Mouse (Mus musculus) lung, postnatal 36 days (tissue): ENCODE measurements around the gene Ntm.

Source experiments
- DNase-seq: peaks from one replicate; pipeline ENCODE4 v3.0.0; 2022; ENCODE audit warnings: mixed read lengths

Gene Ntm

DNA sequence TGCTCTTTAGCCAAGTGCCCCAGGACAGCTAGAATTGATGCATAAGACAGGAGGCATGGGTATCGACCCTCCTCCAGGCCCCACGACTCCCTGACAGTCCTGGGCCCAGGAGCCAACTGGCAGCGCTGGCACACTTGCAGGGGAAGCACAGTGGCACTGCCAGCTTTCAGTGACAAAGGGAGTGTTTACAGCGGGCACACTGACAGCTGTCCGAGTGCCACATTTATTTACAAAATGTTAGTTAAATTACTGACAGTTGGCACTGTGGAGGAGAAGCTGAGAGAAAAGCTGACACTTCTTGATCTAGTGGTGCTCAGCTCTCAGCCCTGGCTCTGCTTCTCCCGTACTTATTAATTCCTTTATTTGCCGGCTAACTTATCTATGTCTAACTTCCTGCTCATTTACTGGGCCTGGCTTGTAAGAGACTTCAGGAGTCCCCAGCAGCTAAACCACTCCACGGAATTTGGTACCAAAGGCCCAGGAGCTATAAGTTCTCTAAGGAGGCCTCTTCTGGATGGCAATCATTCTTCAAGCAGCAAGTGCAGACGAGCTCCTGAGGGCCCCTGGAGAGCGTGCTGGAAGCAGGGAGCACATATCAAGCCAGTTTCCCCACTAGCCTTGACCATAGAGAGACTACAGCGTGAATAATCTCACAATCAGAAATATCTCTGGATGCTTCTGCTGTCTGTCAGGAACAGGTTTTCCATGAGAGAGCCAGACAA is 572.0 kb downstream of the Ntm start:
- DNase-seq, result no peak

DNA sequence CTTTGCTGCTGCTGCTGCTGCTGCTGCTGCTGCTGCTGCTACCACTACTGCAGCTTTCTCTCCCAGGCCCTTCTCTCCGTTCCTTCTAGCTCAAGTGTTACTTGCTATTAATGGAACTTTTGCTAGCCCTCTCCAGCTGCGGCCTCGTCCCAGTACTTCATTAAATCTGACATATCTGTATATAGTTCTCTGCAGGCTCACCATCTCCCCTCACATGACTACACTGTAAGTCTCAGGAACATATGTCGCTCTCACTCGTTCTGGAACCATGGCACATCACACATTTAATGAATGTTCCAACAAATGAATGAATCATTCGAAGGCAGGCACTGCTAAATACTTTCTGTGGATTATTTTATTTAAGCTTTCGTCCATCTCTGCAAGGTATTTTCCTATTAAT is 573.7 kb downstream of the Ntm start:
- DNase-seq, result no peak

DNA sequence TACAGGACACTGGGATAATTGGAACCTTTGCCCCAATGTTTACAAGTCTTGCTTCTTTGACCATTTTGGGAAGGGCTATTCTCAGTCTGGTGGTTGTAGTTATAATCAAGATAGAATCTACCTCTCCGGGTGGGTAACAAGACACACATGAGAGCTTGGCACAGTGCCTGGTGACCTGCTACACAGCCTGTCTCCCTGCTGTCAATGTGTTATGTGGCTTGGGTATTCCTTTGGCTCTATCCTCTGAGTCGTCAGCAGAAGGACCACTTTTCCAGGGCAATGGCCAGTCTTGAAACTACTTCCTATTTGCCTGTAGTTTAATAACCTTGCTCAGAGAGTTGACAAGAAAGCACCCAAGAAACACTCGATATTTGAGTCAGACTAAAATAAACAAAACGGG is 575.8 kb downstream of the Ntm start:
- DNase-seq, result no peak

DNA sequence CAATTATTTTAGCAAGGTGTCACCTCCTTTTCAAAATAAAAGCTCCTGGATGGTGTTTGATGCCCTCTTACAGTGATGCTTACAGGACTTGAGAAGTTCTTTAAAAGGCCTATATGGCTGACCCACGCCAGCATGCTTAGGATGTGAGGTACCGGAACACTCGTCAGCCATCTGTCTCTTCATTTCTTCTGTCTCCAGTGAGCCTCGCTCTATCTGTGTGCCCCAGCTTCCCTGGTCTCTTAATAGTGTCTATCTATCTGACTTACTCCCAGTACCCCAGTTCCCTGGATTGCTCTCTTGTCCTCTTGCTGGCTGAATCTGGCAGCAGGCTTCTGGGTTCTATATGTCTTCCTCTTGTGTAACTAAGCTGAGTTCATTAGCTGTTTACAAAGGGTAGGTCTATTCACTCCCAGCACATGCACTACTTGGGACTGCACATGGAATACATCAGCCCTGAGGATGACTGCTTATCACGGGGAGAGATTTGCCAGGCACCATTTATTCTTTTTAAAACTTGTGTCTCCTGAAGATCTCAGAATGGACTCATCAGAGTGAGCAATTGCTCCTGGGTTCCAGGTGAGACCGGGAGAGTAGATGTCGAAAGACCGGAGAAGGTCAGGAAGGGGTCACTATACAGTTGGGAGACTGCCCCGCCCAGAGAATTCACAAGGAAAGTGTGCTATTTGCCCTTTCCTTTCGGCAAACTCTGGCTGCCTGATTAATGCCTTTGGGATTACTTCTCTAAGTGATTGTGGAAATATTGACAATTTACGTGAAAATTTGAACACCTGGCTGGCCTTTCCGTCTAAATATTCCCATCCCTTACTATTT is 585.6 kb downstream of the Ntm start:
- no peak for DNase-seq

DNA sequence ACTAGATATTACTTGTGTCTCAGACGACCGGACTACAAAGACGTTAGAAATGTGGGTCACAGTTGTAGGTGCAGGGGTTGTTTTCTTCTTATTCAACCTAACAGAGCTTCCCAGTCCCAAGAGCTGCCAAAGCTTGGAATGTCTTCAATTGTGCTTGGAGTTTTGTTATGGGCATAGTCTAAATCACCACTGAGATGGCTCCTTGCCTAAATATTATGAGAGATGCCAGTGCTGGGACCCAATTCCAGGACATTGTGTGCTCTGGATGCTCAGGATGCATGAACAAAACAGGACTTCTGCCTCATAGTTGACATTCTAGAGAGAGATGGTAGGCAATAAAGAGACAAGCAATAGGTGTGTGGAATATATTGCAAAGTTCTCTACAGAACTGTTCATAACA is 591.6 kb downstream of the Ntm start:
- no peak for DNase-seq

DNA sequence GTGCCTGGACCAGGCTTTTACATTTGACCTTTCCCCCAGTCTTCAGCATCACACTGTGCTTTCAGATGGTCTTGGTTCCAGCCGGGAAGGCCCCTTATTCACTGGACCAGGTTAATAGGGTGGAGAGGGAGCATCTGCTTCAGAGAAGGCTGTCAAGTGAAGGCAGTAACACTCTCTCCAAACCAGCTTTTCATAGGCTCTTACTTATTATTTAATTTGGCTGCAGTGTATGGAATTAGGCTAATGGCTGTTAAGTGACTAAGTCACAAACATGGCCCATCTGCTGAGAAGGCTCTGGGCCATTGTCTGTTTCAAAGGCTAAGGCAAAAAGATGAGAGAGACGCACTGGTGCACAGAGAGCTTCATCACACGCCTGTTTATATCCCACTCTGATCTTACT is 593.3 kb downstream of the Ntm start:
- DNase-seq, result no peak

DNA sequence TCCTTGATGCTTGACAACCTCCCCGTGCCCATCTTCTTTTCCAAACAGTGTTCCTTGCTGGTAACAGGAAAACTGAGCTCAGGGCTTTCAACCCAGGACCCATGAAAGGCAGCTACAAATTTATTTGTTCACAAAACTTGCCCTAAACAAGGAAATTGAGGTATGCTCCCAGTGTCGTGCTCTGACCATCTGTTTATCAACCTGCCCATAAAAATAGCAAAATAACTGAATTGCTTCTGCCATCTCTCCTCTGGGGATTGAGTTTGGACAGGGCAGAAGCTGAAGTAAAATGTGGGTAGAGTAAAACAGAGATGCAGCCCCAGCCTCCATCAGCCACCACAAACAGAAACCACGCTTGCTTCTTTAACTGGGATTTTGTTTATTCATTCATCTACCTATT is 594.6 kb downstream of the Ntm start:
- no peak for DNase-seq

DNA sequence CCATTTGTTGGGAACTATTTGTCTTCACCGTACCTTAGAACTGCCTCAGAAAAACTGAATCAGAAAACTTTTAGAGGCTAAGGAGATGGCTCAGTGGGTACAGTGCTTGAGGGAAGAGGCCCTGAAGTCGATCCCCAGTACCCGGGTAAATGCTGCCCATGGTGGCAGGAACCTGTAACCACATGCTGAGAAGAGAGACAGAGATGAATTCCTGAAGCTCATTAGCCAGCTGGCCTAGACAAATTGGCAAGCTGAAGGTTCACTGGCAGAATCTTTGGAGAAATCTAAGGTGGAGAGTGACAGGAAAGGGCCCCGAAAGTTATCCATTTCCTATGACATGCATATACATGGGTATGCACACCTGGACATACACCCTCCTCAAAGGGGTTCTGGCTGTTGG is 605.1 kb downstream of the Ntm start:
- no peak for DNase-seq

DNA sequence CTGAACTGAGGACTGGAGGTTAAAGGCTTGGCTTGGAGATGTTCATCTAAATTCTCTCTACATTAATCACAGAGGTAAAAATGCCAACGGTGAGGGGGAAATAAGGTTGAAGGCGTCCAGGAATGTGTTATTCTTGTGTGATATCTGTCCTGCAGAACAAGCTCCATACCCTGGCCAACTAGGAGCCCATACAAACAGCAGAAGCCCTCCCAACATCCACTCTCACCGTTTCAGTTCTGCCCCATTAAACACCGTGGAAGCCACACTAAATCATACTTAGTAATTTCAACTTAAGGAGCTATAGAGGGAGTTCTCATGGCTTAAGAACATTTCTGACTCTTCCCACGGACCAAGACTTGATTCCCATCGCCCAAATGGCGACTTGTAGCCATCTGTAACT is 620.6 kb downstream of the Ntm start:
- no peak for DNase-seq

DNA sequence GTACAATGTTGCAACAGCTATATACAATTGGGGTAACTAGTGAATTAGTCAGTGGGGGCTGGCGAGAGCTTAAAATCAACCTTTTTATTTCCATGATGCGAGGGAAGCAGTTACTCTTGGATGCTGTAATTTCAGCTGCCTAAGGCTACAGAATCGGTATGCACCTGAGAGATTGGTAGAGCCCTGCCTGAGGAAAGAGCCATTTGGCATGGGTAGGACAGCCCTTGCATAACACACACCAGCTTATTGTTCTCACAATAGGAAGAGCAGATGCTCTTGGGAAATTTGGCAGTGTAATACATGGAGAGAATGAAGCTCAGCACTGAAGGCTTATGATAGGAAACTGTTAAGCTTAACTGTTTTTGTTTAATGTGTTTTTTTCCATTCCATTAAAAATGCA is 621.6 kb downstream of the Ntm start:
- no peak for DNase-seq

DNA sequence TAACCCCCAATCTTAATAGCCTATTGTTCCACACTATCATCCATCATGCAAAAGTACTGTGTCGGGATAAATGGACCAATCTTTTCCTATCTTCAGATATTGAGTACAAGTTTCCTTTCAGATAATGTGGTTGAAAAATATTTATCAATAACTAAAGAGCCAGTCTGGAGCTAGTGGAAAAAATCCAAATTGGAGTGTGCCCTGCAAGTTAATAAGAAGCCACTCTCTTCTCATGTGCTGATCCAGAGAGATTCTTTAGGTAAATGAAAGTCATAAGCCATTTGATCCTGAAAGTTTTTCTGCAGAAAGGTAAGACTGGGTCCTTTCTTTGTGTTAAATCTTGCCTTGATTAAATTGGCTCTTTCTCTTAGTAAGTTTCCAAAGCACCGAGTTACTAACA is 627.3 kb downstream of the Ntm start:
- no peak for DNase-seq

DNA sequence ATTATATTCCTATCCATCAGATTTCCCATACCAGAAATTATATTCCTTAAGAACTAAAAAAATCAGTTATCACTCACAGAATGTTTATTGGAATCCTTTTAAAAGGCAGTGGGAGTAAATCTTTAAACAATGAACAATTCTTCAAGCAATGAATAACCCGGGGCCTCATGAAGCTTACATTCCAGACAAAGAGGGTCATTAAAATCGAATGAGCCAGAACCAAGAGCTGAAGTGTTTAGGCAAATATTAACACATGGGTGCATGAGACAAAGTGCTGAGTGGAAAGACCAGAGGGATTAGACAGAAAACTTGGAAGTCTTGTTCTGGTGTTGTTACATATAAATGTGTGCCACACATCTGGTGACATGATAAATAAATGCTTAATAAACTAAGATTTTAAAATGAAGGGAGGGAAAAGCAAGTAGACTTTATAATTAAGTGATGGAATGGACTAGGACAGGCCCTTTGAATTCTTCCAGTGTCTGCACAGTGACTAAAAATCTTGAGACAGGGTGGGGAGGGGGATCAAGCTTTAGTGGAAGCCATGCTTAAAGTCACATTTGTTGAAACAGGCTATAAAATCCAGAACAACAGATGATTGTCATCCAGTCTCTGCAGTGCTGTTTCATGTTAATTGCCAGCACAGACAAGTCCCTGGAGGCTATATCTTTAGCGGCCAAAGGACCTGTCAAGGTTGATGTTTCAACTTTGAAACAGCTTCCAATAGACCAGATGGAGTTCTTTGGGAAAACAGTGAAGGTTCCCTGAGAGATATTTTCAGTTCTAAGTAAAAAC is 630.4 kb downstream of the Ntm start:
- peak; percentile 37 for DNase-seq

DNA sequence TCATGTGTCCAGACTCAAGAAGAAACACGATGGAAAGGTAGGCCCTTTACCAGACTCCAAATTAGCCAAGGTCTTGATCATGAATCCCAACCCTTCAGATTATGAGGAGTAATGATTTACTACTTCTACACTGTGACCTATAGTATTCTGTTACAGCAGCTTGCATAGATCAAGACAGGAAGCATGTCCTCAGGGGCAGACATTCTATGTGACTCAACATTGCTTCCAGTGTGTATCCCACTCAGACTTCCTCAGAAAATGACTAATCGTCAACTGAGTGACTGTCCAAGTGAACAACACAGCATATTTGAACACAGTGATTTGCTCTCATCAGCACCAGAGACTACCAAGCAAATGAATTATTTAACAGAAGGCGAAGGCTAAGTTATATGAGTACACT is 632.5 kb downstream of the Ntm start:
- no peak for DNase-seq

DNA sequence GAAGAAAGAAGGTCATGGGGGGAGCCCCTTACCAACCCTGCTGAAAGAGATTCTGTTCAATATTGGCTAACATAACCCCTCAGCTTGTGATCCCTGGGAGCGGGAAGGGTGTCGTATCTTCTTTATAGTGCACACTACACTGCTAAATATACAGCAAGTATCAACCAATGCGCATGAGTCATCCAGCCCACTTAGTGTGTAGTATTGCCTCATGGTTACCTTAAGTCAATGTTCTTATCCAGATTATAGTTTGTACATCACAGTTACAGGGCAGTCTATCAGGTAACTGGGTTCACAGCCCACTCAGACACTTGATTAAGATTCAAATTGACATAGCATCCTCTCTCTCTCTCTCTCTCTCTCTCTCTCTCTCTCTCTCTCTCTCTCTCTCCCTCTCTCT is 636.7 kb downstream of the Ntm start:
- peak; percentile 14 for DNase-seq

DNA sequence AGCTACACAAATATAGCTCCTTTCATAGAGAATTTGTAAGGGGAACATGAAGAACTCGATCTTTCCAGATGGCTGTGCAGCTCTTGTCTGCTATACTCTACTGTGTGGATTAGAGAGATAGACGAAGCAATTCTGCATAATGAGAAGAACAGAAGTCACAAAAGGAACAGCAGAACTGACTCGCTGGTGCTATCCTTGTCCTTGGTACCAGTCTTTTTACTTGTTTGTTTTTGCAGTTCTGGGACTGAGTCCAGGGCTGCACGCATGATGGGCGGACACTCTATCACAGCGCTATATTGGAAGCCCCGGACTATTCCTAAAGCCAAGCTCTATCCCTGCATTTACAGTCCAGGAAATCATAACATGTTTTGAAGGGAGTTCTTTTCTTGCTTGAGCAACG is 637.8 kb downstream of the Ntm start:
- DNase-seq, result no peak

DNA sequence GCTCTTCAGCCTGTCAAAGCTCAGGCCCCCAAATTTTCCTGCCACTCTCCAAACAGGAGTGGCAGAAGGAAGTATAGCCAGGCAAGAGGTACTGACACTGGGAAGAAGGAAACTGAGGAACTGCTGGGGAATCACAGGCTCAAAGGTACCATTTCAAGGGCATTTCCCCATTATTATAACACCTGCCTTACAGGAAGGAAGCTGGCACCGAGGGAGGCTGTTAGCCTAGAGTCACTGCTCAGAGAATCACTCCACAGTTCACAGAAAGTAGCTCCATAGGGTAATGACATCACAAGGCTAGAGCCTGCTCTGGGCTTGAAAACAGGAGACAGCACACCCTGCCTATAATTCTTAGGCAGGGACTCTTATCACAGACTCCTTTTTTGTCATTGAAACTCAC is 643.7 kb downstream of the Ntm start:
- no peak for DNase-seq

DNA sequence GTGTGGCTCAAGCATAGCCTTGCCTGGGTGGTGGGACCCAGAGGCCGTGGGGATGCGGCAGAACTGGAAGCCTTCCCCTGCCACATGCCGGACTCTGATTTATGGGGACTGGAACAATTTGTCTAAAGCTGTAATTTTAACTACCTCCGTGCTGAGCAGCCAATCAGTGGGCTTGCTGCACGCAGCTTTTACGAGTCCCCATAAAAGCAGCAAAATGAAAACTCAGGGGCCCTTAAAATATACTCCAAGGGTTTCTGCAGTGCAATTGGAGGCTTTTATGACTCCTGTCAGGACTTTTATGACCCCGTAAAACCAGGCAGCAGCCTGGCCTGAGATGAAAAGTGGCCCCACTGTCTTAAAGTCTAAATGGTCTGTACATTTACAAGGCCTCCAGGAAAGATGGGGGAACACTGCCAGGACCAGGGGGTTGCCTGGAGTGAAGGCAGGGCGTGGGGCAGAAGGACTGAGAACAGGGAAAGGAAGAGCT is 644.2 kb downstream of the Ntm start:
- no peak for DNase-seq

DNA sequence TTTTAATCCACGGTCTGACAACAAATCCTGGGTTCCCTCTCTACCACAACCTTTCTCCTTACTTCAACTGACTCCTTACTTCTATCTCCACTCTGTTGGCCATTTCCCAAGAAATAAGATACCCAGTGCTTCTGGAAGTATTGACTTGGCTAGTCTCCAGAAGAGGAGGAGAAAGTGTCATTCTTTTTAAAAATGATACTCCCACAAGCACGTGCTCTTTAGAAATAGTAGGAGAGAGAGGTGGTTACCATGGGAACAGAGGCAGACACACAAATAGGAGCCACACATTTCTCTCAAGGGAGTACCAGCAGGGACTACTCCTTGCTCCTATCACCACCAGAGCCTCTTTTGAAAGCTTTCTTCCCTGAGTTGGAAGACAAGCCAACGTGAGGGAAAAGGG is 645.3 kb downstream of the Ntm start:
- DNase-seq, result peak; percentile 3

DNA sequence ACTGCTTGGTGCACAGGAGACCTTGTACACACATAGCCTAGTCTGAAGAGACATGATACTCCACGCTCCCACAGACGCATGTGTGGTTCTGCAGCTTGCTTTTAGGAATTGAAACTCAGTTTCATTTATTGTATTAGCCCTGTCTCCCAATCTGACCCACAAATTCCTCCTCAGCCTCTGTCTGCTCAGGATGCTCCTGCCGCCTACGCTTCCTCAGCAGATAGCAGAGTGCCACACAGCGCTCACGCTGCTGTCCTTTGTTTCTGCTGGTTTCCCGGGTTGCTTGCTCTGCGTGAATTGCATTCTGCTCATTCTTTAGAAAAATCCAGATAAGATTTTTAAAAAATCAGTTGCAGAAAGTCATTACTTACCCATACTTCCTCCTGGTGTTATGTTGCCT is 647.1 kb downstream of the Ntm start:
- no peak for DNase-seq

DNA sequence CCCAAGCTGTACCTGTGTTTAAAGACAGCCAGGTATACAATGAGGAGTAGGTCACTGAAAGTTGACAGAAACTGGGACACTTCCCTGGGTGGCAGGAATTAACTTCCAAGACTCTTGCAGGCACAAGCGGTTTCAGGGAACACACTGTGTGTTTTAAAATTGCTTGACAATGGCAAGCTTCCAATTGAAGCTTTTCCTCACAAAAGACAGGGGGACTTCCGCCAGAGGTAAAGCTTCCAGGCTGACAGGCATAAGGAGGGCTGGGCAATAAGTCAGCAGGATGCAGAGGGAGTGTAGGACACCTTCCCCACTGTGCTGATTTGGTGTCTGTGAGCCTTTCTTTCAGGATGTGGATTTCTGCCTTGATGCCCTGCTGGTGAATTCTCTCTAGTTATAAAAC is 656.0 kb downstream of the Ntm start:
- no peak for DNase-seq

DNA sequence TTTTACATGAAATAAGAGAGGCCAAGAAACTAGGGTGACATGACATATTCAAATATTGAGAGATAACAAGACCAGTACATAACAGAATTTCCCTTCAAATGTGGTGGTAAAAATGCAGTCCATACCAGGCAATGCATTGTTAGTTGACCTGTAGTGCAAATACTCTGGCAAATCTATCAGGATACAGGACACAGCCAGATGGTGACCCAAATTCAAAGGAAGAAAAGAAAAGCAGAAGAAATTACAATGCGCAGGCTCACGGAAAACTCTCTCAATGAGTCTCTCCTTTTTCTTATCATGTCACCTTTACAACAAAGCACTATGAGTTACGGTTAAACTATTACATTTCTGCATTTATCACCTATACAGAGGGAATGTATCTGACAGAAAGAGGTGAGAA is 664.6 kb downstream of the Ntm start:
- DNase-seq, result no peak

DNA sequence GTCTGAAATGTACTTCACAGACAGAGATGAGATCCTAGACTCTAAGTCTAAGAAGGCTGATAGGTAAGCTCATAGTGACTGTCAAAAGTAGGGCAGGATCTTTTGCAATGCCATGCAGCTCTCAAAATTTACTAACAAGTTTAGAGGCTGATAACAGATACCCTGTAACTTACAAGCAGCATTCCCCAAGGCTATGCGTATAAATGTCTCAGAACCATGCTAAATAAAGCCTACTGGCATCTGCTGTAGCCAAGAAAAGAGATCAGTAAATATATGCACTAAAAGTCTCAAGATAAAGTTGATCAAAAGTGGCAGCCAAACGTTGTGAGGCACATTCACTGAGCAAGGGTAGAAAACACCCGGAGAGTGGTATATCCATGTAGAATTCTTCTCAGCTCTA is 666.2 kb downstream of the Ntm start:
- DNase-seq, result no peak

DNA sequence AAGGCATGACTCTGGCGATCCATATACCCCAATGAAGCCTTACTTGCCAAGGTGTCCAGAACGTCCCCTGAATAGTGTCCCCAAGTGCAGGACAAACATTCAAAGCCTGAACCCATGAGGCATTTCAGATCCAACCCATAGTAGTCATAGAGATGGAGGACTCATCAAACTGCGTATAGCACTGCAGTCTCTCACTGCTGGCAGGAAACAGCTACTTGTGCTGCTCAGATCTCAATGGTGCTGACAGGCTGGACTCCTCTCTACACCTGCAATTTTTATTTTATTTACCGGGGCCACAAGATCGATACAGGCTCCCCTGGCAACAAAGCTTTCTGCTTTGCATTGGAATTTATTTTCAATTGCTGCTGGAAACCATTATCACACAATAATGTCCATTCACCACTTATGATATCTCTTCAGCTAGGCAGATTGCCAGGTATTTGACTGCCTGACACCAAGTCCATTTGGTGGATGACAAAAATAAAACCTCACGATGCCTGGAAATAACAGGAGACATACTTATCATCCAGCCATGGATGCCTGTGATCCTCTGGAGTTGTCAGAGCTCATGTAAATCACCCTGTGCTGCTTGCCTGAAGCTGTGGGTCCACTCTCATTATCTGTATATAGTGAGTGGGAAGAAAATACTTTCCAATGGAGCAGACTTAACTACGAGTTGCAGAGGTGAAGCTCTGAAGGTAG is 674.8 kb downstream of the Ntm start:
- no peak for DNase-seq
